In genomic region chr2:108824025-108824424, GRCm38 (mm10) we compare ENCODE assay signal across 14 mouse cellular contexts.
"Had no signal": no experiment of that assay in that cellular context is flagged by ENCODE, and none has a peak within 500 bp of the region (broad histone marks: within the 10 kb centered on the region; RNA-seq: fewer than 3 reads in every experiment).

No protein-coding gene starts in this region.

- H3K4me3 ChIP-seq: liver, embryonic 13.5 days; lung, embryonic 15.5 days; megakaryocyte, embryonic 14.5 days; midbrain, embryonic 15.5 days; stomach, embryonic 15.5 days had no signal

- H3K4me2 ChIP-seq: liver, embryonic 13.5 days; lung, embryonic 15.5 days; midbrain, embryonic 11.5 days; midbrain, embryonic 15.5 days; stomach, embryonic 15.5 days had no signal

- H3K4me1 ChIP-seq: liver, embryonic 13.5 days; lung, embryonic 15.5 days; megakaryocyte, embryonic 14.5 days had no signal

- ATAC-seq: liver, postnatal 0 days; midbrain, embryonic 15.5 days had no signal

- H3K9me3 ChIP-seq: liver, embryonic 13.5 days; lung, embryonic 15.5 days; megakaryocyte, embryonic 14.5 days; midbrain, embryonic 15.5 days; stomach, embryonic 15.5 days had no signal

- H3K27me3 ChIP-seq: liver, embryonic 13.5 days; lung, embryonic 15.5 days; megakaryocyte, embryonic 14.5 days; midbrain, embryonic 15.5 days; stomach, embryonic 15.5 days had no signal

- H3K27ac ChIP-seq: liver, embryonic 13.5 days; lung, embryonic 15.5 days; macrophage; midbrain, embryonic 15.5 days; stomach, embryonic 15.5 days had no signal

- H3K36me3 ChIP-seq: liver, embryonic 13.5 days; lung, embryonic 15.5 days; midbrain, embryonic 15.5 days; stomach, embryonic 15.5 days had no signal

- DNase-seq: kidney, postnatal 14 days; left cerebral cortex, postnatal 4 days; liver, embryonic 13.5 days; liver, postnatal 0 days; lung, postnatal 14 days; right cerebral cortex, postnatal 14 days; thymus, adult 2 months; thymus, postnatal 25 days had no signal

- H3K9ac ChIP-seq: liver, embryonic 13.5 days; liver, postnatal 0 days; lung, embryonic 15.5 days; midbrain, embryonic 15.5 days; stomach, embryonic 15.5 days had no signal
